Mouse (Mus musculus): ENCODE results near the gene Sertad1. TPM values are rescaled to one million over a fixed set of nuclear protein-coding genes. Genes with fewer than 3 reads are reported as not detected.

Sertad1 gene
- polyA plus RNA-seq, 1 experiment from 2014 or later: 18.4 TPM

GRCm38 (mm10) chr7:27479750-27480149 lies 7.0 kb upstream of the Sertad1 start:
- Histone ChIP-seq H3K4me3 (ENCODE audit: low read depth, low read length) (no peak overlapping the region), H3K9me3 (ENCODE audit: control insufficient read depth, low read length) (no peaks in the 10 kb centered on the region), H3K4me1 (ENCODE audit: control insufficient read depth, insufficient read depth, low read length) (0 out of 2 replicates have a peak, but pooled peaks cover 4% of the 10 kb centered on the region), H3K9ac (ENCODE audit: low read length) (no peak overlapping the region), H3K4me2 (ENCODE audit: low read depth) (no peak overlapping the region), H3K27ac (ENCODE audit: low read depth, low read length) (no peak overlapping the region), H3K27me3 (ENCODE audit: control insufficient read depth, insufficient read depth, low read length) (no peaks in the 10 kb centered on the region), H3K36me3 (ENCODE audit: control insufficient read depth, insufficient read depth, low read length) (peaks cover 3% of the 10 kb centered on the region; the same call in 1 of the 2 replicates)
- no peak for DNase-seq (ENCODE audit: low spot score)
- 67% methylated on average over 1 of the region's 1 CpGs for WGBS
- no peak for ATAC-seq (ENCODE audit: insufficient read depth, low FRiP score, low TSS enrichment)

GRCm38 (mm10) chr7:27480506-27480905 lies 6.2 kb upstream of the Sertad1 start:
- no peak overlapping the region for H3K4me2 ChIP-seq (ENCODE audit: low read depth)
- ATAC-seq (ENCODE audit: insufficient read depth, low FRiP score, low TSS enrichment) (no peak), DNase-seq (ENCODE audit: low spot score) (no peak)
- H3K27ac ChIP-seq (ENCODE audit: low read depth, low read length): no peak overlapping the region
- no peak overlapping the region for H3K4me3 ChIP-seq (ENCODE audit: low read depth, low read length)
- H3K9me3 ChIP-seq (ENCODE audit: control insufficient read depth, low read length): no peaks in the 10 kb centered on the region
- peaks cover 3% of the 10 kb centered on the region; the same call in 1 of the 2 replicates for H3K36me3 ChIP-seq (ENCODE audit: control insufficient read depth, insufficient read depth, low read length)
- 77% methylated on average over 3 of the region's 3 CpGs for WGBS
- H3K9ac ChIP-seq (ENCODE audit: low read length): no peak overlapping the region
- 0 out of 2 replicates have a peak, but pooled peaks cover 4% of the 10 kb centered on the region for H3K4me1 ChIP-seq (ENCODE audit: control insufficient read depth, insufficient read depth, low read length)
- H3K27me3 ChIP-seq (ENCODE audit: control insufficient read depth, insufficient read depth, low read length): no peaks in the 10 kb centered on the region

GRCm38 (mm10) chr7:27480927-27481626 lies 5.6 kb upstream of the Sertad1 start:
- 20% methylated on average over 8 of the region's 11 CpGs for WGBS
- no peaks in the 10 kb centered on the region for H3K27me3 ChIP-seq (ENCODE audit: control insufficient read depth, insufficient read depth, low read length)
- H3K36me3 ChIP-seq (ENCODE audit: control insufficient read depth, insufficient read depth, low read length): peaks cover 3% of the 10 kb centered on the region; the same call in 1 of the 2 replicates
- peak overlapping the region; percentile 43 for H3K4me2 ChIP-seq (ENCODE audit: low read depth)
- peak overlapping the region; percentile 17 for H3K4me3 ChIP-seq (ENCODE audit: low read depth, low read length)
- 0 out of 2 replicates have a peak, but pooled peaks cover 4% of the 10 kb centered on the region for H3K4me1 ChIP-seq (ENCODE audit: control insufficient read depth, insufficient read depth, low read length)
- peak overlapping the region; percentile 53 for H3K9ac ChIP-seq (ENCODE audit: low read length)
- H3K9me3 ChIP-seq (ENCODE audit: control insufficient read depth, low read length): no peaks in the 10 kb centered on the region
- DNase-seq (ENCODE audit: low spot score) (no peak), ATAC-seq (ENCODE audit: insufficient read depth, low FRiP score, low TSS enrichment) (no peak)
- H3K27ac ChIP-seq (ENCODE audit: low read depth, low read length): peak overlapping the region; percentile 11; the same call in 1 of the 2 replicates

- WGBS: 0% methylated on average over 9 of the region's 12 CpGs
- Histone ChIP-seq H3K4me3 (ENCODE audit: low read depth, low read length) (peak overlapping the region; percentile 17), H3K9me3 (ENCODE audit: control insufficient read depth, low read length) (no peaks in the 10 kb centered on the region), H3K4me2 (ENCODE audit: low read depth) (peak overlapping the region; percentile 43), H3K9ac (ENCODE audit: low read length) (peak overlapping the region; percentile 53), H3K4me1 (ENCODE audit: control insufficient read depth, insufficient read depth, low read length) (0 out of 2 replicates have a peak, but pooled peaks cover 4% of the 10 kb centered on the region), H3K27me3 (ENCODE audit: control insufficient read depth, insufficient read depth, low read length) (no peaks in the 10 kb centered on the region), H3K27ac (ENCODE audit: low read depth, low read length) (peak overlapping the region; percentile 11; the same call in 1 of the 2 replicates), H3K36me3 (ENCODE audit: control insufficient read depth, insufficient read depth, low read length) (no peaks in the 10 kb centered on the region)
- ATAC-seq (ENCODE audit: insufficient read depth, low FRiP score, low TSS enrichment) (peak; percentile 42; the same call in 1 of the 2 replicates), DNase-seq (ENCODE audit: low spot score) (peak; percentile 77)
These were observed 5.1 kb upstream of the Sertad1 start for GRCm38 (mm10) chr7:27481627-27481969.

GRCm38 (mm10) chr7:27483860-27484259 lies 2.9 kb upstream of the Sertad1 start:
- WGBS: 92% methylated on average over 4 of the region's 4 CpGs
- H3K4me3 ChIP-seq (ENCODE audit: low read depth, low read length): no peak overlapping the region
- DNase-seq (ENCODE audit: low spot score): no peak
- H3K9ac ChIP-seq (ENCODE audit: low read length): no peak overlapping the region
- H3K9me3 ChIP-seq (ENCODE audit: control insufficient read depth, low read length): no peaks in the 10 kb centered on the region
- H3K27me3 ChIP-seq (ENCODE audit: control insufficient read depth, insufficient read depth, low read length): no peaks in the 10 kb centered on the region
- H3K27ac ChIP-seq (ENCODE audit: low read depth, low read length): no peak overlapping the region
- H3K36me3 ChIP-seq (ENCODE audit: control insufficient read depth, insufficient read depth, low read length): no peaks in the 10 kb centered on the region
- no peak overlapping the region for H3K4me2 ChIP-seq (ENCODE audit: low read depth)
- ATAC-seq (ENCODE audit: insufficient read depth, low FRiP score, low TSS enrichment): no peak
- 0 out of 2 replicates have a peak, but pooled peaks cover 4% of the 10 kb centered on the region for H3K4me1 ChIP-seq (ENCODE audit: control insufficient read depth, insufficient read depth, low read length)

- DNase-seq (ENCODE audit: low spot score) (no peak), ATAC-seq (ENCODE audit: insufficient read depth, low FRiP score, low TSS enrichment) (peak; percentile 5; the same call in 1 of the 2 replicates)
- Histone ChIP-seq H3K9me3 (ENCODE audit: control insufficient read depth, low read length) (no peaks in the 10 kb centered on the region), H3K27ac (ENCODE audit: low read depth, low read length) (no peak overlapping the region), H3K27me3 (ENCODE audit: control insufficient read depth, insufficient read depth, low read length) (no peaks in the 10 kb centered on the region), H3K4me3 (ENCODE audit: low read depth, low read length) (peak overlapping the region; percentile 66), H3K4me1 (ENCODE audit: control insufficient read depth, insufficient read depth, low read length) (peaks cover 8% of the 10 kb centered on the region; the same call in 1 of the 2 replicates), H3K4me2 (ENCODE audit: low read depth) (peak overlapping the region; percentile 41), H3K9ac (ENCODE audit: low read length) (no peak overlapping the region), H3K36me3 (ENCODE audit: control insufficient read depth, insufficient read depth, low read length) (no peaks in the 10 kb centered on the region)
- 6% methylated on average over 13 of the region's 13 CpGs for WGBS
These were observed 474 bp upstream of the Sertad1 start for GRCm38 (mm10) chr7:27486102-27486769.

GRCm38 (mm10) chr7:27487740-27488268 lies 1.1 kb downstream of the Sertad1 start:
- Histone ChIP-seq H3K9me3 (ENCODE audit: control insufficient read depth, low read length) (no peaks in the 10 kb centered on the region), H3K36me3 (ENCODE audit: control insufficient read depth, insufficient read depth, low read length) (no peaks in the 10 kb centered on the region), H3K27me3 (ENCODE audit: control insufficient read depth, insufficient read depth, low read length) (no peaks in the 10 kb centered on the region), H3K4me2 (ENCODE audit: low read depth) (peak overlapping the region; percentile 41), H3K4me1 (ENCODE audit: control insufficient read depth, insufficient read depth, low read length) (peaks cover 4% of the 10 kb centered on the region; the same call in 1 of the 2 replicates), H3K4me3 (ENCODE audit: low read depth, low read length) (peak overlapping the region; percentile 66), H3K9ac (ENCODE audit: low read length) (peak overlapping the region; percentile 74), H3K27ac (ENCODE audit: low read depth, low read length) (peak overlapping the region; percentile 71; the same call in 1 of the 2 replicates)
- ATAC-seq (ENCODE audit: insufficient read depth, low FRiP score, low TSS enrichment): no peak
- 1% methylated on average over 13 of the region's 13 CpGs for WGBS
- no peak for DNase-seq (ENCODE audit: low spot score)

DNA sequence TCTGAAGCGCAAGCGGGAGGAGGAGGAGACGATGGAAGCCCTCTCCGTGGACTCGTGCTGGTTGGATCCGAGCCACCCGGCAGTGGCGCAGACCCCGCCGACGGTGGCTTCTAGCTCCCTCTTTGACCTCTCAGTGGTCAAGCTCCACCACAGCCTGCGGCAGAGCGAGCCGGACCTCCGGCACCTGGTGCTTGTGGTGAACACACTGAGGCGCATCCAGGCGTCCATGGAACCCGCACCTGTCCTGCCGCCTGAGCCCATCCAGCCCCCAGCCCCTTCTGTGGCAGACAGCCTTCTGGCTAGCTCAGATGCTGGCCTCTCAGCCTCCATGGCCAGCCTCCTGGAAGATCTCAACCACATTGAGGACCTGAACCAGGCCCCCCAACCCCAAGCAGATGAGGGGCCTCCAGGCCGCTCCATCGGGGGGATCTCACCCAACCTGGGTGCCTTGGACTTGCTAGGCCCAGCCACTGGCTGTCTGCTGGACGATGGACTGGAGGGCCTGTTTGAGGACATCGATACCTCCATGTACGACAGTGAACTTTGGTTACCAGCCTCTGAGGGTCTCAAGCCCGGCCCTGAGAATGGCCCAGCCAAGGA lies 2.7 kb downstream of the Sertad1 start:
- DNase-seq (ENCODE audit: low spot score): no peak
- Histone ChIP-seq H3K4me2 (ENCODE audit: low read depth) (no peak overlapping the region), H3K27me3 (ENCODE audit: control insufficient read depth, insufficient read depth, low read length) (no peaks in the 10 kb centered on the region), H3K36me3 (ENCODE audit: control insufficient read depth, insufficient read depth, low read length) (no peaks in the 10 kb centered on the region), H3K4me3 (ENCODE audit: low read depth, low read length) (no peak overlapping the region), H3K27ac (ENCODE audit: low read depth, low read length) (no peak overlapping the region), H3K9me3 (ENCODE audit: control insufficient read depth, low read length) (no peaks in the 10 kb centered on the region), H3K9ac (ENCODE audit: low read length) (no peak overlapping the region), H3K4me1 (ENCODE audit: control insufficient read depth, insufficient read depth, low read length) (peaks cover 4% of the 10 kb centered on the region; the same call in 1 of the 2 replicates)
- WGBS: 93% methylated on average over 25 of the region's 25 CpGs
- no peak for ATAC-seq (ENCODE audit: insufficient read depth, low FRiP score, low TSS enrichment)

All from neural tube, embryonic 11.5 days (tissue).